Mouse (Mus musculus): ENCODE data around the gene Whamm.

The Whamm gene

GRCm38 (mm10) chr7:81564766-81565165, 6.3 kb upstream of the Whamm start:
- no peak for DNase-seq

DNA sequence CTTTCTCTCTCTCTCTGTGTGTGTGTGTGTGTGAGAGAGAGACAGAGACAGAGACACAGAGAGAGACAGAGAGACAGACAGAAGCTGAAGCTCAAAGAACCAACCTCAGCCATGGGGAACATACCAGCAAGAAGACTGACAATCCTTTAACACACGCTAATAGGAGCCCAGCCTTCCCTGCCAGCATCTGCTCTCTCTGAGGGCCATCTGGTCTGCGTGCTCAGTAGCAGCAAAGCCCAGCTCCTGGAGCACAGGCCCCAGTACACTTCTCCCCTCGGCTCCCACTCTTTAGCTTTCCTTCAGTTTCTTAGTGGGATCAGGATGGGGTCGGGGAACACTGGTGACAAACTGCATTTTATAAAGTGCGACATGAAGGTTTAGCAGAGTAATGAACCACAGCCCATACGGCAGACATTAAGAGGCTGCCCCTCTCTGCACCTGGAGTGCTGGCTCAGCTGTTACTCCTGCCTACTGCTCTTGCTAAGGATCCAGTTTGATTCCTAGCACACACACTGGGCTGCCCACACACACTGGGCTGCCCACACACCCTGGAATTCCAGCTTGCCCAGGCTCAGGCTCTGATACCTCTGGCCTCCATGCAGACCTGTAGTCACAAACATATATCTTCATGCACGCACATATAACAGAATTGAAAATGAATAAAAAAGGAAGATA, 5.5 kb upstream of the Whamm start:
- no peak for DNase-seq

DNA sequence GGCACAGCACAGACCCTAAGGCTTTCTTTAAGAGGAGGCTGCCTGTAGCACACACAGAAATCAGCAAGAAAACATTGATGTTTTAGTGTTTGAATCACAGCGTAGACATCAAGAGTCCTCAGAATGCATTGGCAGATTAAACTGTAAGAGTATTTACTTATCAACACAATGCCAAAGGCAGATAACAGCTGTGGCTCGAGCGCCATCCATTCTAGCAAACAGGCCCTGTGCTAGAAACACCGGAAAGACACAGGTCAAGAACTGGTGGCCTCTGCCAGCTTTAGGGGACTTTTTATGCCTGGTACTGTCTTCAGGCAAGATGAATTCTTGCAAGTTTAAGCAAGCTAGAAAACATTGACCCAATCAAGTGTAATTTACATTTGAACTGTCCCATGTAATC, 4.7 kb upstream of the Whamm start:
- no peak for DNase-seq

DNA sequence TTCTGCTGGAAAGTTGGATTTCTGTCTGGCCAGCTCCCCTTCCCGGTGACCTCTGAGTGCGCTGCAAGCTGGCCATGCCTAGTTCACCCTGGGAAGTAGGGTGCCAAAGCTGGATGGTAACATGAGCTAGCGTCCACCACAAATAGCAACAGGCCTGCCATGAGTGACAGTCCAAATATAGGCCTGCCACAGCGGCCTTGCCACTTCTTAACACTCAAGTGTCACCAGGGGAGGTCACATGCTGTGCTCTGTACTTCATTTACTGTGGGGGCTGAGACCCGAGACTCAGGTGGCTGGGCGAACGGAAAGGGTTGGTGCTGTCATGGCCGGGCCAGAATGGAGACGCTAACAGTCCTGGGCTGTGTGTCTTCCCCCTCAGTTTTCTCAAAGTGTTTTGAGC, 4.2 kb upstream of the Whamm start, which contains the start of gene Fsd2:
Fsd2 (minus strand) TSS at position 53 of the 400 bp plus-strand sequence.
- no peak for DNase-seq

DNA sequence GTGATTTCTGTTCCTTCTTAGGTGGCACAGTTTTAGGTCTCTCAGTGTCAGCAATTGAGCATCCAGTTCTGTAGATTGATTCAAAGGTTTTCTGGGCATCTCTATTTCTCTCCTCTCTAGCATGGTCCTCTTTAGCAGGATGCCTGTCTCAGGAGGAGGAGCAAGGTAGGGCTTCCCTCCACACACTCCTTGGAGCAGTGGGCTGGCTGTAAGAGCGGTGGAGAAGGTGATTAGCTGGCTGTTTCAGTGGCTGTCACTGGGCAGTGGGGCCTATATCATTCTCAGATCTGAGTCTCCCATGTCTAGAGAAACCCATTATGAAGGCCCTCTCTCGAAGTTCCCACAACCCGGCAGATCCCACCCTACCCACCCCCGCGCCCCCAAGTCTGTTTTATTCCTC, 3.7 kb upstream of the Whamm start:
- no peak for DNase-seq

DNA sequence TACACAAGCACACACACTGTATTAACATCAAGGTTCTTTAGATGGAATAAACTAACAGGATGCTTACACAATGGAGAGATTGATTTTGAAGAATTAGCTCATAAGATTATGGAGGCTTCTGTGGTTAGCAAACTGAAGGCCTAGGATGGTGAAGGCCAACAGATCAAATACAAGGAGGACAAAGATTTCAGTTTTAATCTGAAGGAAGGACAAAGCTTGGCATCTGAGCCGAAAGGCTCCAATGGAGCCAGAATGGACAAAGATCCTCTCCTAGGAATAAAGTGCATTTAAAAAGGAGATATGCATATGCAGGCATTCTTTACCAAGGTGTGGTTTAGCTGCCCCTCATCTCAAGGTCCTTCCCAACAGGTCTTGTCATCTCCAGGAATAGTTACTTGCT, 1.2 kb upstream of the Whamm start:
- DNase-seq: no peak

DNA sequence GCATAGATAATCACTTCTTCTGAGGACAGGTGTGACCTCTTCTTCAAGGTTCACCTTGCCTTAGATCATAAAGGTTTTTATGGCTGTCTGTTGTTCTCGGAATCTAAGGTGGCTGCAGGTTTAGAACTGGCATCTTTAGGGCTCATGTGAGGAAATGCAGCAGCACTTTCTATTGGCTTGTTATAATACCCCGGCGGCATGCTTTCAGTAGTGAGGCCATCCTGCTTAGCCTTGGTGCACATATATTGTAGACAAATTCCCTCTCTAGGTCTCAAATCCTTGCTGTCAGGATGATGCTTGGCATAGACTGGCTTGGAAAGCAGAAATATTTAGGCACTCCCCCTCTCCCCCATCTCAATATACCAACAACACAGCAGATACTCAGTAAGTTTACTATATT, 795 bp upstream of the Whamm start:
- no peak for DNase-seq

DNA sequence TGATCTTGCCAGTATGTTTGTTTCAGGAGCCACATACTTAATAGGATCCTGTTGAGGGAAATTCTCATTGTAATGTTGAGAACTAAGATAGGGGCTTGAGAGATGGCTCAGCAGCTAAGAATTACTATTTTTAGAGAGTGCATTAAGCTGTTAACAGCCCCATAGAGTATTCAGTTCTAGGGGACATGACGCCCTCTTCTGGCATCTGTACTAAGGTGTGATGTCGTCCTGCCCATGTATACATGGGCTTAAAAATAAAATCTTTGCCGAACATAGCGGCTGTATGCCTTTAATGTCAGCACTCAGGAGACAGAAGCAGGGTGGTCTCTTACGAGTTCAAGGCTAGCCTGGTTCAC, 336 bp upstream of the Whamm start:
- no peak for DNase-seq

- DNase-seq: no peak
Measured at GRCm38 (mm10) chr7:81571941-81572441, 925 bp downstream of the Whamm start.

- DNase-seq: no peak
Measured at GRCm38 (mm10) chr7:81572610-81573268, 1.7 kb downstream of the Whamm start.

DNA sequence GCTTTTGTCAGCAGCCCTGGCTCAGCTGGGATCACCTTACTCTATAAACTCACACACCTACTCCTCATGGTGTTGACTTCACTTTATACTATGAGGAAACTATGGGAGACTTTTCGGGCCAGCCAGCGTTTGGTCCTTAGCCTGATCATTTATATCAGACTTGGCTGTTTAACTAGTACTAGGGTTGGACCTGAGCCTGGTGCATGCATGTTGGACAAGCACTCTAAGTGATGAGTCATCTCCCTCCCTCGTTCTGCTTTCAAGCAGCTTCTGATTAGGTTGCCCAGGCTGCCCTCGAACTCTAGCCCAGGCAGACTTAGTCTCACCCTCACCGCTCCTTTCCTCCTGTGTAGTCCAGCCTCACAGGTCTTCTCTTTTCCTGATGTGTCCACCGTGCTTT, 2.3 kb downstream of the Whamm start:
- DNase-seq: no peak

DNA sequence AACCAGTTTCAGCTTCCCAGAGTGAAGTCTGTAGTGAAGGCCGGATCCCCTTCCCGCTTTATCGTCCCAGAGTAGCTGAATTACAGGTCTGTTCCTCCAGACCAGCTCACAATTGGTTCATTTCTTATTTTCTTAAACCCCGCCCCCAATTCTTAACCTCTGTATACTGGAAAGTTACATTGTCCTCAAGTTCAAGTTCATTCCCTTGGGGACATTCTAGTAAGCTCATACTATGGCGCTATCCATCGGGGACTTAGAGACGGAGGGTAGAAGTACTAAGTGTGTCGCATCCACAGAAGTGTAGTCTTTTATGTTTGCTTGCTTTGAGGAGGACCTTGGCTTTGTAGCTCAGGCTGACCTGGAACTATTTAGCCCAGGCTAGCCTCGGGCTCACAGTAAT, 2.8 kb downstream of the Whamm start:
- DNase-seq: no peak

DNA sequence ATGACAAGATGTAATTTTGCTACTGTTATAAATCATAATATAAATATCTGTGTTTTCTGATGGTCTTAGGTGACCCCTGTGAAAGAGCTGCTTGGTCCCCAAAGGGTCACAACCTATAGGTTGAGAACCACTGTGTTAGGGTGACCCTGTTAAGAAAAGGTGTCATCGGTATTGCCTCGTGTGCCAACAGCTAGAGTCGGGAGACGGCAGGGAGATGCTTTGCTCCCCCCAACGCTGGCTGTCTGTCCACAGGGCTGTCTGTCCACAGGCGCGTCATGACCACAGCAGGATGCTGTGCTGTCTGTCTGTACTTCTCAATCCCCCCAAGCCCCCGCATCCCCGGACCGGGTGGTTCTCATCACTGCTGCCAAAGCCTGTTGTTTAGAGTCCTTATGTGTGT, 4.5 kb downstream of the Whamm start:
- no peak for DNase-seq

DNA sequence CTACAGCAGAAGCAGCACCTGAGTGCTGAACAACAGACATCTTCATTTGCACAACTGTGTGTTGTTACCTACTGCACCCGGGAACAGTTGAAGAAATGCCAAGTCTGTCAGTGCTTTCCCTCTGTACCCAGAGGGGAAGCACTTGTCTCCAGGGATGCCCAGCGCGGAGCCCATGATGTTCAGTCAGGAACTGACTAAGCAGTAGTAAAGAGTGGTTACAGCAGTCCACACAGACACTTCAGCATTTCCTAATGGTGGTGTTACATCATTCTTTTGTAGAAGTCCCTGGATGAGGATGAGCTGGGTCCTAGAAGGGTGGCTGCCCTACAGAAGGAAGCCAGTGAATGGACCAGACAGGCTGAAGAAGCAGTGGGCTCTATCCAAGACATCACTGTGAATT, 6.8 kb downstream of the Whamm start:
- DNase-seq: no peak

DNA sequence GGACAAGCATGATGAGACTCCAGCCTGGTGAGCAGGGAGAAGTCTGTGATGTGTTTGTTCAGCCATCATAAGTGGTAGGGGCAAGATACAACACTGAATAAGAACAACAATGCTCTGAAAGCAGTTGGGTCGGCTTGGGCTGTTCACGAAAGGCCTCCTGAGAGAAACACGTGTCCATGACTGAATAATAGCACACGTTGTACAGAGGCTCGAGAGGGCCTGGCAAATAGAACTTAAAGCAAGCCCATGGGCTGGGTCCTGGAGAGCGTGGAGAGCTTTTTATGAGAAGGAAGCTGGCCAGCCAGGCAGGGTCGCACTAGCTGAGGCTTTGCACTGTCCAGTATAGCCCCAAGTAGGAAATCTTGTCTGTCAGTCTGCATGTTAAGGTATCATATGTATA, 7.3 kb downstream of the Whamm start:
- no peak for DNase-seq

DNA sequence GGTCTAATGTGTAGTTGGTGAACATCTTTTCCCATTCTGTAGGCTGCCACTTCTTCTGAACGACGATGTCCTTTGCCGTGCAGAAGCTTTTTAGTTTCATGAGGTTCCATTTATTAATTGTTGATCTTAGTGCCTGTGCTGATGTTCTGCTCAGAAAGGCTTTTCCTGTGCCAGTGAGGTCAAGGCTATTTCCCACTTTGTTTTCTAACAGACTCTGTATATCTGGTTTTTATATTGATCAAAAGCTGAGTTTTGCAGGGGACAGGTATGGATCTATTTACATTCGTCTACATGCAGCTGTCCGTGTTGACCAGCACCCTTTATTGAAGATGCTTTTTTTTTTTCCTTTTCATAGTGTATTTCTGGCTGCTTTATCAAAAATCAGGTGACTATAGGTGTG, 8.2 kb downstream of the Whamm start:
- no peak for DNase-seq

GRCm38 (mm10) chr7:81583512-81583911, 12.4 kb downstream of the Whamm start:
- DNase-seq: no peak

- no peak for DNase-seq
Measured at GRCm38 (mm10) chr7:81585326-81585725, 14.3 kb downstream of the Whamm start.

- no peak for DNase-seq
Measured at GRCm38 (mm10) chr7:81587238-81587637, 16.2 kb downstream of the Whamm start.

DNA sequence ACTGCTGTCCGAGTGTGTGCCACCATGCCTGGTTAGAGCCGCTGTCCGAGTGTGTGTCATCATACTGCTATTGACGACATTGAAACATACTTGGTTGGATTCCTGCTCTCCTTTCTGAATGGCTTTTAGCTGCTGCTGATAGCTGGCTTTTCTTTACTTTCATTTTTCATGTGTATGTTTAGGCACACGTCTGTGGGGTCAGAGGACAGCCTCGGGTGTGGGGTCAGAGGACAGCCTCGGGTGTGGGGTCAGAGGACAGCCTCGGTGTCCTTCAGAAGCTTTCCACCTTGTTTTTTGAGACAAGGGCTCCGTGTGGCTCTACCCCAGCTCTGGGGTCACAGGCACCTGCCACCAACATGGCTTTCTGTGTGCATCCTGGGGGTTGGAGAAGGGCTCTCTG, 21.6 kb downstream of the Whamm start:
- DNase-seq: no peak

- no peak for DNase-seq
Measured at GRCm38 (mm10) chr7:81593387-81593786, 22.3 kb downstream of the Whamm start.

- no peak for DNase-seq
Measured at GRCm38 (mm10) chr7:81595056-81595455, 24.0 kb downstream of the Whamm start.

GRCm38 (mm10) chr7:81596086-81596485, 25.0 kb downstream of the Whamm start:
- DNase-seq: no peak

DNA sequence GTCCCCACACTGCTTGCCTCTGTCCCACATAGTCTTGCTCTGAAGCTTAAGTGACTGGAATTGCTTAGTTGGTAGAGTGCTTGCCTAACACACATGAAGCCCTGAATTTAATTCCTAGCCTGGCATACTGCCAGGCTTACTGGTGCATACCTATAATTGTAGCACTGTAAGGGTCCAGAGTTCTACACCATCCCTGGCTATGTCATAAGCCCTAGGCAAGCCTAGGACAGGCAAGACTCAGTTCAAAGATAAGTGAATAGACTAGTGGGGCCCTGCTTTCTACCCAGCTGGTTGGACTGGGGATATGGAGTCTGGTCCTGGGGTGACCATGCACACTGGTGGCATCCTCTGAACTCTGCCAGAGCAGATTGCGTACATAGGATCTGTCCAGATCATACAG, 26.6 kb downstream of the Whamm start:
- no peak for DNase-seq
